Mouse (Mus musculus) heart, embryonic 11.5 days (tissue): Measurements from ENCODE around the gene Eif2s3x. TPM values are rescaled to one million over a fixed set of nuclear protein-coding genes. Genes with fewer than 3 reads are reported as not detected.

Source experiments
- ATAC-seq: fragments of 200-750 bp; cut with Nextera tagmentation; replicated peaks from 2 replicates; pipeline ENCODE4 v1.8.0; 2017; ENCODE audit warnings: moderate library complexity; ENCODE audit not compliant: insufficient number of reproducible peaks, low FRiP score, low TSS enrichment
- H3K27ac ChIP-seq: fragments of 300-500 bp; sonication (generic); 2 replicates; pipeline ENCODE4 v1.5.1; 2014; ENCODE audit warnings: mild to moderate bottlenecking, low read depth, low read length
- H3K27me3 ChIP-seq: fragments of 300-500 bp; sonication (generic); 2 replicates; pipeline ENCODE4 v1.6.1; 2014; ENCODE audit warnings: mild to moderate bottlenecking, low read length, mixed read lengths; ENCODE audit not compliant: control insufficient read depth, insufficient read depth
- H3K36me3 ChIP-seq: fragments of 300-500 bp; sonication (generic); 2 replicates; pipeline ENCODE4 v1.6.1; 2014; ENCODE audit warnings: mild to moderate bottlenecking, low read length, moderate library complexity, mixed read lengths; ENCODE audit not compliant: control insufficient read depth, insufficient read depth
- H3K4me1 ChIP-seq: fragments of 300-500 bp; sonication (generic); 2 replicates; pipeline ENCODE4 v1.6.1; 2014; ENCODE audit warnings: low read length; ENCODE audit not compliant: control insufficient read depth, insufficient read depth
- H3K4me2 ChIP-seq: fragments of 300-500 bp; sonication (generic); 2 replicates; pipeline ENCODE4 v1.6.1; 2014; ENCODE audit warnings: mild to moderate bottlenecking, moderate library complexity
- H3K4me3 ChIP-seq: fragments of 300-500 bp; sonication (generic); 2 replicates; pipeline ENCODE4 v1.5.1; 2014; ENCODE audit warnings: low read depth, low read length
- H3K9ac ChIP-seq: fragments of 300-500 bp; sonication (generic); 2 replicates; pipeline ENCODE4 v1.6.1; 2014; ENCODE audit warnings: mild to moderate bottlenecking, low read depth, low read length, moderate library complexity
- H3K9me3 ChIP-seq: fragments of 300-500 bp; sonication (generic); replicated peaks from 2 replicates; pipeline ENCODE4 v1.6.1; 2016; ENCODE audit warnings: low read length; ENCODE audit not compliant: control insufficient read depth
- WGBS: fragments of 180-500 bp; shearing (Covaris S2); extraction: QIAGEN DNeasy Blood & Tissue Kit; methylation state at CpG from one replicate; pipeline ENCODE4 v1.1.7; 2014; ENCODE audit not compliant: insufficient replicate concordance; 5-methylcytosine and 5-hydroxymethylcytosine counted together
- polyA plus RNA-seq: library from polyadenylated mRNA; unstranded; fragments of >200 nt; fragmentation: Nextera tagmentation; extraction: Ambion mirVana; gene quantifications from 2 replicates; pipeline ENCODE4 v1.2.1, GENCODE M21; 2014

Eif2s3x gene
- polyA plus RNA-seq, 1 experiment from 2014 or later: 70.9 TPM

DNA sequence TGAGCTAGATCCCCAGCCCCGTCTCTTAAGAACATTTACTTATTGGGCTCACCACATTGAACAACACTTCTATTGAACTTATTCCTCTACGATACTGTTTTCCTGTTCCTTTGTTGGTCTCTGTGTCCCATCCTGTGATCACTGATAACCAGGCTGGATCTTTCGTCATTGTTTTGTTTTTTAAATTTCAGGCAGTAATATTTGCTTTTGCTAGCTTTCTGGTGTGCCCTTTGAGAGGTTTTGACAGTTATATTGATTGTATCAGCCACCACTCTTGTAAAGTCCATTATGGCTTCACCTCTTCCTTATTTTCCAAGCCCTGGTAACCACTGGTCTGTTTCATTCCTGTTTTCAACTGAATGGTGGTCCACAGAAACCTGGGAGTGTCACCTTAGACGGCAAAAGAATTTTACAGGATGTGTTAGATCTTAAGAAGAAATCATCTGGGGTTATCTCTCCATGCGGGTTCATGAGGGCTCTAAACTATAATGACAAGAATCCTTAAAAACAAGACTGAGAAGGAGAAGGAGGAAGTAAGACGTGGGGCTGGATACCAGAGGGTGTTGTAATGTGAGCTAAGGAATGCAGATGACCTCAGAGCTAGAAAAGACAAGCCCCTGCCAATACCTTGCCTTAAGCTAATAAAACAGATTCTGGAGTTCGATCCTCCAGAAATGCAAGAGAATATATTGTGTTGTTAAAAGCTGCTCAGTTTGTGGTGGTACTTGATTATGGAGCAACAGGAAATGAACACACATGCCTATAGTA is 70.5 kb downstream of the Eif2s3x start:
- Histone ChIP-seq H3K9me3 (no peaks in the 10 kb centered on the region), H3K27ac (no peak overlapping the region), H3K9ac (no peak overlapping the region), H3K4me3 (no peak overlapping the region), H3K27me3 (peaks cover 41% of the 10 kb centered on the region), H3K4me2 (no peak overlapping the region), H3K36me3 (no peaks in the 10 kb centered on the region), H3K4me1 (no peaks in the 10 kb centered on the region)
- WGBS: 52% methylated on average over 7 of the region's 7 CpGs
- no peak for ATAC-seq

DNA sequence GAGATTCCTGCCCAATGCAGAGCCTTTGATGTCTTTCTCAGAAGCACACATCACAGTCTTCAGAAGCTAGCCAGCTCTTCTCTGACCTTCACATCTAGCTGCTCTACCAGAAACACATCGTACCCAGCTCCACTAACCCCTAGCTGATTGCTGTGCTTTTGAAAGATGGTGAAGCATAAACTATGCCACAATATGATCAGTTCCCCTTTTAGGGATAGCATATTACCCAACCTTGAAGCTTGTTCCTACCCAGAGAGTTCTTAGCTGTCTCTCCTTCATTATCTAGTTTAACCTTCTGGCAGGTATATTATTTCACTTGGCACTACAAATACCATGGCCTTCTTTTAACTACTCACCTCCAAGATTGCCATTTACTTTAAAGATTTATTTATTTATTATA is 72.6 kb downstream of the Eif2s3x start:
- Histone ChIP-seq H3K27ac (no peak overlapping the region), H3K9me3 (no peaks in the 10 kb centered on the region), H3K4me1 (no peaks in the 10 kb centered on the region), H3K4me3 (no peak overlapping the region), H3K4me2 (no peak overlapping the region), H3K36me3 (no peaks in the 10 kb centered on the region), H3K27me3 (peaks cover 36% of the 10 kb centered on the region), H3K9ac (no peak overlapping the region)
- WGBS: 79% methylated on average over 1 of the region's 1 CpGs
- ATAC-seq: no peak

Other genes starting within 250 kb of the Eif2s3x start
- 0.08 TPM in 1 of 2 replicates, not detected in the other for gene AU015836, start 244.2 kb downstream of the Eif2s3x start, polyA plus RNA-seq
- gene Zfx, start 89.2 kb downstream of the Eif2s3x start, polyA plus RNA-seq: 19.4 and 20.5 TPM in 2 replicates
- 4.4 and 5.2 TPM in 2 replicates for gene Klhl15, start 21.7 kb upstream of the Eif2s3x start, polyA plus RNA-seq
- gene Fam90a1b, start 153.9 kb upstream of the Eif2s3x start, polyA plus RNA-seq: 0.14 TPM in 1 of 2 replicates, not detected in the other
- 151 and 162 TPM in 2 replicates for gene Apoo, start 154.3 kb upstream of the Eif2s3x start, polyA plus RNA-seq